Mouse (Mus musculus): ENCODE results near the gene Srsf7. TPM values are rescaled to one million over a fixed set of nuclear protein-coding genes. Genes with fewer than 3 reads are reported as not detected.

The Srsf7 gene
- polyA plus RNA-seq, 1 experiment from 2014 or later: 336 TPM

DNA sequence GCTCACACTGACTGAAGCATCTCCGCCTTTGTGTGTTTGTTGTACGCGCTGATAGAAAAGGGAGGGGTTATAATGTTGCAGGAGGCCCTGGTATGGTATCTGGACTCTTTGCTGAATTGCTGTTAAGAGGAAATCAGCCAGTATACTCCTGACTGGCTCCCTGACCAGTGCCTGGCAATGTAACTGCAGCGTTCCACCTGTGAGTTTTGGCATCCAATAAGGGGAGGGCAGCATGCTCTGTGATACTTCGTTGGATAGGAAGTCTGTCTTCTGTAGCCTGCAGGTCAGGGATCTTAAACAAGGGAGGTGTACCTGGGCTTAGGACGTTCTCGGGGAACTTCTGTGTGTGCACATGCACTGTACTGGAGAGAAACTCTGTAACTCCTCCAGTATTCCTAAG is 36.2 kb downstream of the Srsf7 start:
- no peak for DNase-seq
- H3K27me3 ChIP-seq: no peaks in the 10 kb centered on the region
- ATAC-seq (ENCODE audit: low read depth): no peak
- no peak overlapping the region for H3K27ac ChIP-seq
- no peak overlapping the region for H3K4me3 ChIP-seq (replicated peaks)
- 75% methylated on average over 7 of the region's 7 CpGs for WGBS (ENCODE audit: insufficient replicate concordance)
- no peaks in the 10 kb centered on the region for H3K9me3 ChIP-seq (replicated peaks)
- no peak overlapping the region for H3K4me2 ChIP-seq
- H3K36me3 ChIP-seq: no peaks in the 10 kb centered on the region
- H3K9ac ChIP-seq: no peak overlapping the region
- peaks cover 8% of the 10 kb centered on the region; the same call in 1 of the 2 replicates for H3K4me1 ChIP-seq (replicated peaks)

DNA sequence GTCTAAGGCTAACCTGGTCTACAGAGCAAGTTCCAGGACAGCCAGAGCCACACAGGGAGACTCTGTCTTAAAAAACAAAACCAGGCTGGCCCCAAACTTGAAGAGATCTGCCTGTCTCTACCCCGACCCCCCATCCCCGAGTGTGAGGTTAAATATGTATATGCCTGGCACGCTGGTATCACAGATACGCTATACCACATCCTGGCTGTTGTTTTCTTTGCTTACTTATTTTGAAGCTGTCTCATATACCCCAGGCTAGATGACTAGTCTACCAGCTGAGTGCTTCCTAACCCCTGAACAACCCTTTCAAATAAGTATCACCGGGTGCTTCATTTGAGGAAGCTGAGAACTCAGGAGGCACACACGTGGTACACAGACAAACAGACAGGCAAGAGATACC is 37.3 kb downstream of the Srsf7 start:
- H3K4me1 ChIP-seq (replicated peaks): peaks cover 6% of the 10 kb centered on the region; the same call in 1 of the 2 replicates
- no peaks in the 10 kb centered on the region for H3K36me3 ChIP-seq
- no peaks in the 10 kb centered on the region for H3K27me3 ChIP-seq
- H3K9ac ChIP-seq: no peak overlapping the region
- H3K9me3 ChIP-seq (replicated peaks): no peaks in the 10 kb centered on the region
- ATAC-seq (ENCODE audit: low read depth) (no peak), DNase-seq (no peak)
- WGBS (ENCODE audit: insufficient replicate concordance): 66% methylated on average over 6 of the region's 6 CpGs
- no peak overlapping the region for H3K4me3 ChIP-seq (replicated peaks)
- no peak overlapping the region for H3K4me2 ChIP-seq
- no peak overlapping the region for H3K27ac ChIP-seq

DNA sequence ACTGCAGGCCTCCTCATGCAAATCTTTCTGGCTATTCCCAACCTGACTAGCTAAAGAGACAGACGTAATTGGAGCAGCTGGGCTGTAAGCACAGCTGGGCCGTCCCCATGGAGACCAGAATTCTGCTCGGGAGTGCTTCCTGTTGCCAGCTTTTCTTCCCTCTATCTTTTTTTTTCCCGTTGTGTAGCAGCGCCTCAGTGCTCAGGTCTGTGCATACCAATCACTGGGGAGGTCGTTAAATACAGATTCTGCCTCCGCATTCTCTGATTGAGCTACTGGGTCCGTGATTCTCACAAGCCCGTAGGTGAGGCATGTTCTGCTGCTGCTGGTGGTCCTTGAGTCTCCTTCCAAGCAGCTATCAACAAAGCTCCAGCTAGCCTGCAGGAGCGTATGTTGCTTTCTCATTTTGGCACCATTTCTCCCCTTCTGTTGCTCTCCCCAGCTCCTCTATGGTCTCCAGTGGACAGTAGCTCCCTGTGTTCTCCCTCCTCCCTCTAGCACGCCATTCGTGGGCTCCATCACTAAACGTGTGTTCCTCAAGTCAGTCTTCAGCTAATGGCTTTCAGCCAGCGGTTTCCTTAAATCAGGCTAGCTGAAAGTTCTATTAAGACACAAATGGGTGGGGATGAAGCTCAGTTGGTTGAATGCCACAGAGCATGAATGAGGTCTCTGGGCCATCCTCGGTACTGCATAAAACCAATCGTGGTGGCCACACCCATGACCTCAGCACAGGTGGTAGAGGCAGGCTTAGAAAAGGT is 38.5 kb downstream of the Srsf7 start:
- H3K27ac ChIP-seq: no peak overlapping the region

DNA sequence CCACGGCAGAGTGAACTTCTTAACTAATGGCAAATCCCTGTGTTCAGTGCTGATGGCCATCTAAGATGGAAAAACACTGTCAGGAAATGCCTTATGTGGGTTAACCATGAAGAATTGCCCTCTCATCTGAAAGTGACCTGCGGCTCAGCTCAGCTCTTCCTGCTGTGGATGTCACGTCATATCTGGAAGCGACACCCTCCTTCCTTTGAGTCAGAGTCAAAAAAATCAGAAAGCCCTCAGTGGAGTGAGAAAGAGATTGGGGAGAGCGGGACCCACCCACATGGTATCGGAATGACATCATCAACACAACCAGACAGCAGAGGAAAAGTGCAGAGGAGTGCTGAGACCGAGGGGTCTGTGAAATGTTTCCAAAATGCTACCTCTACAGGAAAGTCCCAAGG is 39.3 kb downstream of the Srsf7 start:
- ATAC-seq (ENCODE audit: low read depth): no peak
- no peak overlapping the region for H3K9ac ChIP-seq
- H3K4me2 ChIP-seq: no peak overlapping the region
- no peaks in the 10 kb centered on the region for H3K4me1 ChIP-seq (replicated peaks)
- 29% methylated on average over 7 of the region's 7 CpGs for WGBS (ENCODE audit: insufficient replicate concordance)
- no peak for DNase-seq
- no peaks in the 10 kb centered on the region for H3K27me3 ChIP-seq
- no peaks in the 10 kb centered on the region for H3K9me3 ChIP-seq (replicated peaks)
- H3K4me3 ChIP-seq (replicated peaks): no peak overlapping the region
- H3K27ac ChIP-seq: no peak overlapping the region
- no peaks in the 10 kb centered on the region for H3K36me3 ChIP-seq

More for the DNA sequence above, 38.5 kb downstream of the Srsf7 start:
- Histone ChIP-seq H3K4me3 (replicated peaks) (no peak overlapping the region), H3K4me2 (no peak overlapping the region), H3K27me3 (no peaks in the 10 kb centered on the region), H3K9ac (no peak overlapping the region), H3K4me1 (replicated peaks) (no peaks in the 10 kb centered on the region), H3K9me3 (replicated peaks) (no peaks in the 10 kb centered on the region), H3K36me3 (no peaks in the 10 kb centered on the region)
- ATAC-seq (ENCODE audit: low read depth) (no peak), DNase-seq (no peak)
- 38% methylated on average over 16 of the region's 16 CpGs for WGBS (ENCODE audit: insufficient replicate concordance)

DNA sequence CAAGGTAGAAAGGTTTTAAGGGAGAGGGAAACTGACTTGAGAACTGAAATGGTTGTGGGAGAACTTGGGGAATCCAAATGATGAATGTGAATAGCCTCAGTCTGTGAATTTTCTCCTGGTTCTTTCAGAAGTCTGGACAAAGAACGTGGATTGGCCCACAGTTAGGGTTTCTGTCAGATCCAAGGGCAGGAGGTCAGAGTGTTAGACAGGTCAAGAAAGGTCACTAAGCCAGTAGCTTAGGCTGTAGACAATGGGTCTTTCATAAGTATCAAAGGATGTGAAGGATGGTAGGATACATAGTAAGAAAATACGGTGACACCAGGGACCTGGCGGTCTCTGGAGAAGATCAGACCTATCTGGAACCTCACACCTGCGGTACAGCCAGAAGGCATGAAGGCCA is 39.7 kb downstream of the Srsf7 start:
- no peak overlapping the region for H3K4me2 ChIP-seq
- H3K27me3 ChIP-seq: no peaks in the 10 kb centered on the region
- no peak overlapping the region for H3K27ac ChIP-seq
- no peaks in the 10 kb centered on the region for H3K36me3 ChIP-seq
- DNase-seq (no peak), ATAC-seq (ENCODE audit: low read depth) (no peak)
- no peaks in the 10 kb centered on the region for H3K9me3 ChIP-seq (replicated peaks)
- H3K9ac ChIP-seq: no peak overlapping the region
- H3K4me3 ChIP-seq (replicated peaks): no peak overlapping the region
- no peaks in the 10 kb centered on the region for H3K4me1 ChIP-seq (replicated peaks)
- WGBS (ENCODE audit: insufficient replicate concordance): 61% methylated on average over 4 of the region's 4 CpGs

DNA sequence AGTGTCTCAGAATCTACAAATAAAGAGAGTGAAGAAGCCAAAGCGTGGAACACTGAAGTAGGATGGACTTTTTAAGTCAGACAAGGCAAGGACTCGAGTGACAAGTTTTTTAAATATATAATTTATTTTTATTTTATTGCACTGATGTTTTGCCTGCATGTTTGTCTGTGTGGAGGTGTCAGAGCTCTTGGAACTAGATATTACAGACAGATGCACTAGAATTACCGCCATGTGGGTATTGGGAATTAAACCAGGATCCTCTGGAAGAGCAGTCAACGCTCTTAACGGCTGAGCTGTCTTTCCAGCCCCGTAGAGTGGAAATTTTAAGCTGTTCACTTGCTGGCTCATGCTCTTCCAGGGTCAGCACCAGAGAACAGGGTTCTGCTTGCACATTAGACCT is 40.8 kb downstream of the Srsf7 start:
- no peak for ATAC-seq (ENCODE audit: low read depth)
- no peak overlapping the region for H3K4me3 ChIP-seq (replicated peaks)
- no peak overlapping the region for H3K4me2 ChIP-seq
- DNase-seq: no peak
- no peaks in the 10 kb centered on the region for H3K4me1 ChIP-seq (replicated peaks)
- H3K9me3 ChIP-seq (replicated peaks): no peaks in the 10 kb centered on the region
- no peaks in the 10 kb centered on the region for H3K27me3 ChIP-seq
- H3K9ac ChIP-seq: no peak overlapping the region
- no peak overlapping the region for H3K27ac ChIP-seq
- H3K36me3 ChIP-seq: no peaks in the 10 kb centered on the region
- WGBS (ENCODE audit: insufficient replicate concordance): 75% methylated on average over 6 of the region's 6 CpGs

DNA sequence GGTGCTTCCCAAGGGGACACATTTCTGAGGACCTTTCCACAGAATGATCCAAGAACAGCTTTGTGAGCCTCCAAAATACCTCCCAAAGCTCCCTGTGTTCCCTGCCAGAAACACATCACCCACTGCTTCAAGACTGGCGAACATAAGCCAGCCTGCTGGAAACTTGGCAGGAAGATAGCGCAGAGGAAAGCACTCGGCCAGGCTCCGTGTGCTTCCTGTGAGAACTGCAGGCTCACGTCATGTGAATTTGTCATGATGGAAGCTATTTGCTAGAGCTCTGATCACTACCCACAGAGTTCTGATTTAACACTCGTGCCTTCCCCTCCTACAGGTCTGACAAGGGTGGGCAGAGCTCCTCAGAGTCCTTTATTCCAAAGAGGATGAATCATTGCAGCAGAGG is 41.4 kb downstream of the Srsf7 start:
- H3K9me3 ChIP-seq (replicated peaks): no peaks in the 10 kb centered on the region
- 46% methylated on average over 6 of the region's 6 CpGs for WGBS (ENCODE audit: insufficient replicate concordance)
- no peak overlapping the region for H3K4me3 ChIP-seq (replicated peaks)
- H3K9ac ChIP-seq: no peak overlapping the region
- H3K4me2 ChIP-seq: no peak overlapping the region
- no peaks in the 10 kb centered on the region for H3K4me1 ChIP-seq (replicated peaks)
- no peaks in the 10 kb centered on the region for H3K36me3 ChIP-seq
- no peaks in the 10 kb centered on the region for H3K27me3 ChIP-seq
- ATAC-seq (ENCODE audit: low read depth) (no peak), DNase-seq (no peak)
- no peak overlapping the region for H3K27ac ChIP-seq

DNA sequence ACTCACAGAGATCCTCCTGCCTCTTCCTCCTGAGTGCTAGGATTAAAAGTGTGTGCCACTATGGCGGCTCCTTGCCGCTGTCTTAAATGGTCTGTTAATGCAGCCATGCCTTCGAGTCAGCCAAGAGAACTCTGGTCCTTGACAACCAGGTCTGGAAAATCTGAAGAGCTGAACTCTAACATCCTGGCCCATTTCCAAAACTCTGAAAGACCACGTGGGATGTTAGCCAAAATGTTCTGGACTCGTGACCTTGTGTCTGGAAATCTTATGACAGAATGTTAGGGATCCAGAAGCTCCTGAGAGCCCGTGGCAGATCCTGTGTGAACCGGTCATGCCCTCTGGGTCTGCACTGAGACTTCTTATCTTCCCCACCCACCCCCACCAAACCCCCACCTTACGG is 43.1 kb downstream of the Srsf7 start:
- no peaks in the 10 kb centered on the region for H3K36me3 ChIP-seq
- WGBS (ENCODE audit: insufficient replicate concordance): 69% methylated on average over 8 of the region's 8 CpGs
- ATAC-seq (ENCODE audit: low read depth) (no peak), DNase-seq (no peak)
- no peaks in the 10 kb centered on the region for H3K27me3 ChIP-seq
- H3K4me1 ChIP-seq (replicated peaks): peaks cover 3% of the 10 kb centered on the region; the same call in 1 of the 2 replicates
- no peaks in the 10 kb centered on the region for H3K9me3 ChIP-seq (replicated peaks)
- no peak overlapping the region for H3K27ac ChIP-seq
- H3K4me2 ChIP-seq: no peak overlapping the region
- no peak overlapping the region for H3K4me3 ChIP-seq (replicated peaks)
- H3K9ac ChIP-seq: no peak overlapping the region

DNA sequence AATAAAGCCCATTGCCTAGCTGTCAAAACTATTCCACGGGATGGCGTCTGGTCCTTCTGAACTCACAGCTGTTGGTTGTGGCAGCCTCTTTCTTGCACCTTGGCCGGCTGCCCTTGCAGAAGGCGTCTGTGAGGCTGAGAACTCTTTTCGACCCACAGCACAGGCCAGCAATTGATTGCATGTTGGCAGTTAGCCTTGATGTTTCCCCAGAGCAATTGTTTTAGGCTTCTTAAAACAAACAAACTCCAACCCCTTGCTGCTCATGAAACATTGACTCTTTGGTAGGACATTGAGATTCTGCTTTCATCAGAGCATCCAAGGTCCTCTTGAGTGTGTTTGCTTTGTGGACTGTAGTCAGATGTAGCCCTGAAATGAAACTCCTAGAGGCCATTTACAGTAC is 46.7 kb downstream of the Srsf7 start:
- DNase-seq (no peak), ATAC-seq (ENCODE audit: low read depth) (no peak)
- Histone ChIP-seq H3K4me1 (replicated peaks) (peaks cover 3% of the 10 kb centered on the region; the same call in 1 of the 2 replicates), H3K9me3 (replicated peaks) (no peaks in the 10 kb centered on the region), H3K27ac (no peak overlapping the region), H3K27me3 (no peaks in the 10 kb centered on the region), H3K4me2 (no peak overlapping the region), H3K36me3 (no peaks in the 10 kb centered on the region), H3K9ac (no peak overlapping the region), H3K4me3 (replicated peaks) (no peak overlapping the region)
- 67% methylated on average over 5 of the region's 5 CpGs for WGBS (ENCODE audit: insufficient replicate concordance)

DNA sequence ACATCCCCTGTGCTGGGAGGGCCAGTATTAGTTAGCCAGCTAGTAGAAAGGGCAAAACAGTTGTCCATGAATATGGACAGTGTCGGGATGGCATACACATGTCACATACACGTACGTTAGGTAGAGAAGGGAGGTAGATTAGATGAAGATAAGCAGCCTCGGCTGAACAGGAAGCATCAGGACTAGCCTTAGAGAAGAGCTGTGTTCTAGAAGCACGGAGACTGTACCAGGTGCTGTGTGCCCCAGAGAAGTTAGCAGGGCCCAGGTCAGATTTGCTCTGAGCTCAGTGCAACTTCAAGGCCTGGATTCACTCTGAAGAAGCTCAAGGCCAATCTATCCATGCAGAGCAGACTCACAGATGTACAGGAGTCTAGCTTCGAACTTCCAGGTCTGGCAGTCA is 49.6 kb downstream of the Srsf7 start:
- H3K27me3 ChIP-seq: no peaks in the 10 kb centered on the region
- WGBS (ENCODE audit: insufficient replicate concordance): 61% methylated on average over 6 of the region's 6 CpGs
- ATAC-seq (ENCODE audit: low read depth): no peak

DNA sequence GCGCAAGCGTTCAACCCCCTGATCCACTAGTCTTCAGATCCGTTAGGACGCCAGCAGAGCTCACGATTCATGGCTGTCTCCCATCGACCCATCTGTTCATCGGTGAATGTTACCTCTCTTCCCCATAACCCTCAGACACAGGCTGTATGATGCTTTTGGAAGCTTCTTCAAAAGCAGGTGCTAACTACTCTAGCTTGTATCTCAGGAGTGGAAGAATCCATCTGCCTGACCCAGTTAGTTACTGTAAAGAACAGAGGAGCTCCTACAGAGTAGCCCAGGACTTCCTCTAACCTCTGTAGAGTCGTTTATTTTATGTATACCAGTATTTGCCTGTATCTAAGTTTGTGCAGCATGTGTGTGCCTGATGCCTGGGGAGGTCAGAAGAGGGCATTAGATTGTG is 50.2 kb downstream of the Srsf7 start:
- Histone ChIP-seq H3K27me3 (no peaks in the 10 kb centered on the region), H3K27ac (no peak overlapping the region), H3K9ac (no peak overlapping the region), H3K4me2 (no peak overlapping the region), H3K36me3 (no peaks in the 10 kb centered on the region), H3K9me3 (replicated peaks) (no peaks in the 10 kb centered on the region), H3K4me1 (replicated peaks) (peaks cover 10% of the 10 kb centered on the region), H3K4me3 (replicated peaks) (no peak overlapping the region)
- 79% methylated on average over 8 of the region's 8 CpGs for WGBS (ENCODE audit: insufficient replicate concordance)
- no peak for ATAC-seq (ENCODE audit: low read depth)
- DNase-seq: no peak

More for the DNA sequence above, 49.6 kb downstream of the Srsf7 start:
- H3K36me3 ChIP-seq: no peaks in the 10 kb centered on the region
- no peak overlapping the region for H3K4me3 ChIP-seq (replicated peaks)
- H3K9me3 ChIP-seq (replicated peaks): no peaks in the 10 kb centered on the region
- H3K9ac ChIP-seq: no peak overlapping the region
- no peak for DNase-seq
- H3K4me2 ChIP-seq: no peak overlapping the region
- H3K27ac ChIP-seq: no peak overlapping the region
- H3K4me1 ChIP-seq (replicated peaks): peaks cover 10% of the 10 kb centered on the region

DNA sequence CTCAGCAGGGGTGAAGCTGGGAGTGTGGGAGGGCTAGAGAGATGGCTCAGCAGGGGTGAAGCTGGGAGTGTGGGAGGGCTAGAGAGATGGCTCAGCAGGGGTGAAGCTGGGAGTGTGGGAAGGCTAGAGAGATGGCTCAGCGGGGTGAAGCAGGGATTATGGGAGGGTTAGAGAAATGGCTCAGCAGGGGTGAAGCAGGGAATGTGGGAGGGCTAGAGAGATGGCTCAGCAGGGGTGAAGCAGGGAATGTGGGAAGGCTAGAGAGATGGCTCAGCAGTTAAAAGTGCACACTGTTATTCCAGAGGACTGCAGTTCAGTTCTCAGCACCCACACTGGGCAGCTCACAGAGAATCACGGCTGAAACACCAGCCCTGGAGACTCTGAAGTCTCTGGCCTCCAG is 53.5 kb downstream of the Srsf7 start:
- no peak overlapping the region for H3K9ac ChIP-seq
- 63% methylated on average over 2 of the region's 2 CpGs for WGBS (ENCODE audit: insufficient replicate concordance)
- H3K4me3 ChIP-seq (replicated peaks): no peak overlapping the region
- peaks cover 8% of the 10 kb centered on the region; the same call in 1 of the 2 replicates for H3K4me1 ChIP-seq (replicated peaks)
- H3K36me3 ChIP-seq: no peaks in the 10 kb centered on the region
- H3K27ac ChIP-seq: no peak overlapping the region
- no peak for DNase-seq
- no peak overlapping the region for H3K4me2 ChIP-seq
- no peak for ATAC-seq (ENCODE audit: low read depth)
- no peaks in the 10 kb centered on the region for H3K9me3 ChIP-seq (replicated peaks)
- no peaks in the 10 kb centered on the region for H3K27me3 ChIP-seq

Data from liver, embryonic 13.5 days (tissue).